Mouse (Mus musculus): ENCODE data around the gene Rnf141. TPM values are rescaled to one million over a fixed set of nuclear protein-coding genes. Genes with fewer than 3 reads are reported as not detected.

Gene Rnf141
- total and polyA plus RNA-seq, 2 experiments from 2014 or later, result 36.7 to 98.8 TPM

DNA sequence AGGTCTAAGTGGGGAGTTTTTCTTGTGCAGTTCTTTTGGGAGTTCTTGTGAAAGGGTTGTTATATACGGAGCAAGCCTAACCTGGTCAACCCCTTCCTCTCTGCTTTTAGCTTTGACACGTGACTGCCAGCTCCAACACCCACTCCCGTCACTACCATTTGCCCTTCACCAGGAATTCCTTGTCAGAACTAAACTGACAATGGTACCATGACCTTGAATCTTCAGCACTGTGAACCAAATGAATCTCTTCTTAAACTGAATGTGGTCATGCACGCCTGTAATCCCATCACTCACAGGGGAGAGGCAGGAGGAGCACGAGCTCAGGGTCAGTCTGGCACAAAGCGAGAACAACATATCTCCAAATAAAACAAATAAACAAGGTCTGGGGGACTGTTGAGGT lies 22.9 kb upstream of the Rnf141 start:
- no peak for DNase-seq (ENCODE audit: low spot score)
- Histone ChIP-seq H3K4me2 (ENCODE audit: low read depth, low read length) (no peak overlapping the region), H3K27me3 (ENCODE audit: insufficient read depth, low read length) (no peaks in the 10 kb centered on the region), H3K9ac (replicated peaks; ENCODE audit: low read length) (no peak overlapping the region), H3K27ac (no peak overlapping the region), H3K4me1 (ENCODE audit: insufficient read depth, low read length) (no peaks in the 10 kb centered on the region; the same call in 1 of the 2 replicates), H3K9me3 (ENCODE audit: low read length) (no peaks in the 10 kb centered on the region), H3K4me3 (ENCODE audit: low read length) (no peak overlapping the region), H3K36me3 (ENCODE audit: insufficient read depth, low read length) (no peaks in the 10 kb centered on the region)
- no peak for ATAC-seq
- TF ChIP-seq CTCF (IDR thresholded peaks at IDR 0.05; ENCODE audit: low read depth), result no peak
- WGBS, result 81% methylated on average over 6 of the region's 6 CpGs

DNA sequence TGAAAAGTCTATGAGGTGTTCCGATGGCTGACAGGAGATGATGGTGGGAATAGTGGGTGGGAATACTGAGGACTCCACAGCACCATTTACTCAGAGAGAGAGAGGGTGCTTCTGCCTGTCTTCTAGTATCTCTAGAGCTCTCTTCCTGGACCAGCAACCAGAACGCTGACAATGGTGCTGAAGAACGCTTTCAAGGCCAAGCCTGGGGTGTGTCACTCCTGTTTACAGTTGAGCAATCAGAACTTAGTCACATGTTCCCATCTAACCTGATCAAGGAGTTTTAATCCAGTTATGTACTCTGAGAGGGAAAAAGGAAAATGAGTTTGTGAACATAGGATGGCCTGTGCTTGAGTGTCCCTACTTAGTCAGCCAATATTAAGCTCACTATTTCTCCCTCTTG lies 21.8 kb upstream of the Rnf141 start:
- Histone ChIP-seq H3K4me2 (ENCODE audit: low read depth, low read length) (no peak overlapping the region), H3K4me3 (ENCODE audit: low read length) (no peak overlapping the region), H3K9me3 (ENCODE audit: low read length) (no peaks in the 10 kb centered on the region), H3K4me1 (ENCODE audit: insufficient read depth, low read length) (no peaks in the 10 kb centered on the region; the same call in 1 of the 2 replicates), H3K36me3 (ENCODE audit: insufficient read depth, low read length) (no peaks in the 10 kb centered on the region), H3K27ac (no peak overlapping the region), H3K27me3 (ENCODE audit: insufficient read depth, low read length) (no peaks in the 10 kb centered on the region), H3K9ac (replicated peaks; ENCODE audit: low read length) (no peak overlapping the region)
- DNase-seq (ENCODE audit: low spot score) (no peak), ATAC-seq (no peak)
- WGBS, result 93% methylated on average over 3 of the region's 3 CpGs
- no peak for TF ChIP-seq CTCF (IDR thresholded peaks at IDR 0.05; ENCODE audit: low read depth)

DNA sequence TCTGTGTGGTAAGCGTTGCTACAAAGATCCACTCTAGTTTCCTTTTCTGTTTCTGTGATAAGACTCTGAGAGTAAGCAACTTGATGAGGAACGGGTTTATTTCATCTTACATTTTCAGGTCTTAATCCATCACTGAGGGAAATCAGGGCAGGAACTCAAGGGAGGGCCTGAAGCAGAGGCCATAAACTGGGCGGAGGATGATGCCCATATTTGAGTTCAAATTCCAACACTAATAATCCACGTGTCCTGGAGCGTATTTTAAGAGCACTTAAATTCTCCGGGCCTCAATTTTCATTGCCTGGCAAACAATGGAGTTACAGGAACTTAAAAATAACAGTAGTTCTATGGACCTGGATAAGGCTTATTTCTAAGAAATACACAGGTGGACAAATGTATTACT lies 21.3 kb upstream of the Rnf141 start:
- no peak for ATAC-seq
- DNase-seq (ENCODE audit: low spot score), result no peak
- no peak overlapping the region for H3K4me3 ChIP-seq (ENCODE audit: low read length)
- H3K9me3 ChIP-seq (ENCODE audit: low read length), result no peaks in the 10 kb centered on the region
- H3K27me3 ChIP-seq (ENCODE audit: insufficient read depth, low read length), result no peaks in the 10 kb centered on the region
- no peak for TF ChIP-seq CTCF (IDR thresholded peaks at IDR 0.05; ENCODE audit: low read depth)
- no peaks in the 10 kb centered on the region for H3K36me3 ChIP-seq (ENCODE audit: insufficient read depth, low read length)
- no peak overlapping the region for H3K27ac ChIP-seq
- H3K4me2 ChIP-seq (ENCODE audit: low read depth, low read length), result no peak overlapping the region
- H3K4me1 ChIP-seq (ENCODE audit: insufficient read depth, low read length), result no peaks in the 10 kb centered on the region; the same call in 1 of the 2 replicates
- 86% methylated on average over 6 of the region's 6 CpGs for WGBS
- H3K9ac ChIP-seq (replicated peaks; ENCODE audit: low read length), result no peak overlapping the region

GRCm38 (mm10) chr7:110865038-110865437 lies 20.8 kb upstream of the Rnf141 start:
- no peak for TF ChIP-seq CTCF (IDR thresholded peaks at IDR 0.05; ENCODE audit: low read depth)
- DNase-seq (ENCODE audit: low spot score) (peak; percentile 4), ATAC-seq (no peak)
- no peaks in the 10 kb centered on the region for H3K27me3 ChIP-seq (ENCODE audit: insufficient read depth, low read length)
- no peaks in the 10 kb centered on the region for H3K36me3 ChIP-seq (ENCODE audit: insufficient read depth, low read length)
- H3K9me3 ChIP-seq (ENCODE audit: low read length), result no peaks in the 10 kb centered on the region
- 47% methylated on average over 10 of the region's 10 CpGs for WGBS
- no peak overlapping the region for H3K27ac ChIP-seq
- no peaks in the 10 kb centered on the region; the same call in 1 of the 2 replicates for H3K4me1 ChIP-seq (ENCODE audit: insufficient read depth, low read length)
- no peak overlapping the region for H3K9ac ChIP-seq (replicated peaks; ENCODE audit: low read length)
- H3K4me2 ChIP-seq (ENCODE audit: low read depth, low read length), result no peak overlapping the region
- no peak overlapping the region for H3K4me3 ChIP-seq (ENCODE audit: low read length)

DNA sequence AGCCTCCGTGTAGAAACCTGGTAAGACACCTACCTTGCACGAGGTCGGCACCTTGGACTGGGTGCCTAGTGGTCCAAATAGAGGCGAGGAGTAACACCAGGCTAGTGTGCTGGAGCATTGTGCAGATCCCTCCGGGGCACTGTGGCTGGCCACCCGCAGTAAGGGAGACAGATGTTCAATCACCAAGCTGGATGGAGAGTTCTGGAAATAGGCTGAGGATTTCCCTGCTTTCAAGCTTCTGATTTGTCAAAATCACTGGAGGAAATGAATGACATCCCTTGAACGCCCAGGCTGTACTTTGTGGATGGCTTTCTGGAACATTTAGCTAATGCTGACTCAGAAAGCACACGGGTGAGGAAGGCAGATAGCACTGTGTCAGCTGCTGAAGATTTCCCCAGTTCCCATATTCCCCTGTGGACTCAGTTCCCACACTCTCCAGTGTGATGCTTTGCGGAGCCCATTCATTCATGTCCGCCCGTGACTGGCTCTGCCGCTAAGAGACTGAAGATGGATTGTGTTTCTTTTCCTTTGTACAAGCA lies 18.6 kb upstream of the Rnf141 start, which contains the start of gene Lyve1:
Lyve1 (minus strand) TSS at position 489 of the 539 bp plus-strand sequence.
- Histone ChIP-seq H3K27me3 (ENCODE audit: insufficient read depth, low read length) (no peaks in the 10 kb centered on the region), H3K9ac (replicated peaks; ENCODE audit: low read length) (no peak within 1 kb of the TSS), H3K4me2 (ENCODE audit: low read depth, low read length) (no peak within 1 kb of the TSS), H3K4me1 (ENCODE audit: insufficient read depth, low read length) (no peaks in the 10 kb centered on the region; the same call in 1 of the 2 replicates), H3K9me3 (ENCODE audit: low read length) (no peaks in the 10 kb centered on the region), H3K27ac (no peak within 1 kb of the TSS), H3K36me3 (ENCODE audit: insufficient read depth, low read length) (no peaks in the 10 kb centered on the region), H3K4me3 (ENCODE audit: low read length) (no peak within 1 kb of the TSS)
- WGBS, result 66% methylated on average over 12 of the region's 12 CpGs
- TF ChIP-seq CTCF (IDR thresholded peaks at IDR 0.05; ENCODE audit: low read depth), result no peak
- no peak for DNase-seq (ENCODE audit: low spot score)
- ATAC-seq, result no peak

GRCm38 (mm10) chr7:110860129-110860528 lies 15.9 kb upstream of the Rnf141 start:
- no peak overlapping the region for H3K27ac ChIP-seq
- WGBS, result 82% methylated on average over 5 of the region's 5 CpGs
- no peaks in the 10 kb centered on the region; the same call in 1 of the 2 replicates for H3K4me1 ChIP-seq (ENCODE audit: insufficient read depth, low read length)
- no peak for TF ChIP-seq CTCF (IDR thresholded peaks at IDR 0.05; ENCODE audit: low read depth)
- ATAC-seq, result no peak
- no peak for DNase-seq (ENCODE audit: low spot score)
- no peak overlapping the region for H3K9ac ChIP-seq (replicated peaks; ENCODE audit: low read length)
- H3K36me3 ChIP-seq (ENCODE audit: insufficient read depth, low read length), result no peaks in the 10 kb centered on the region
- H3K27me3 ChIP-seq (ENCODE audit: insufficient read depth, low read length), result no peaks in the 10 kb centered on the region
- no peak overlapping the region for H3K4me2 ChIP-seq (ENCODE audit: low read depth, low read length)
- no peaks in the 10 kb centered on the region for H3K9me3 ChIP-seq (ENCODE audit: low read length)
- H3K4me3 ChIP-seq (ENCODE audit: low read length), result no peak overlapping the region

- Histone ChIP-seq H3K4me1 (ENCODE audit: insufficient read depth, low read length) (peaks cover 5% of the 10 kb centered on the region; the same call in 1 of the 2 replicates), H3K27ac (no peak overlapping the region), H3K27me3 (ENCODE audit: insufficient read depth, low read length) (no peaks in the 10 kb centered on the region), H3K9me3 (ENCODE audit: low read length) (no peaks in the 10 kb centered on the region), H3K9ac (replicated peaks; ENCODE audit: low read length) (no peak overlapping the region), H3K4me2 (ENCODE audit: low read depth, low read length) (no peak overlapping the region), H3K36me3 (ENCODE audit: insufficient read depth, low read length) (no peaks in the 10 kb centered on the region), H3K4me3 (ENCODE audit: low read length) (no peak overlapping the region)
- no peak for ATAC-seq
- DNase-seq (ENCODE audit: low spot score), result no peak
- TF ChIP-seq CTCF (IDR thresholded peaks at IDR 0.05; ENCODE audit: low read depth), result no peak
- 79% methylated on average over 1 of the region's 1 CpGs for WGBS
Observed at GRCm38 (mm10) chr7:110855604-110856003, 11.3 kb upstream of the Rnf141 start.

Data from hindbrain, postnatal 0 days (tissue).